Mouse (Mus musculus) layer of hippocampus, adult 9-11 months (tissue): ENCODE data around the gene Gfpt1.
"Not testable (repeated sequence)": the region's sequence is repeated elsewhere in the genome, so short reads cannot be mapped to it uniquely, and the experiment has no call there.

Experiments
- DNase-seq: peaks from one replicate; pipeline ENCODE4 v3.0.0; 2022

Gfpt1 gene

GRCm38 (mm10) chr6:87043131-87043516 is 478 bp downstream of the Gfpt1 start:
- no peak for DNase-seq

DNA sequence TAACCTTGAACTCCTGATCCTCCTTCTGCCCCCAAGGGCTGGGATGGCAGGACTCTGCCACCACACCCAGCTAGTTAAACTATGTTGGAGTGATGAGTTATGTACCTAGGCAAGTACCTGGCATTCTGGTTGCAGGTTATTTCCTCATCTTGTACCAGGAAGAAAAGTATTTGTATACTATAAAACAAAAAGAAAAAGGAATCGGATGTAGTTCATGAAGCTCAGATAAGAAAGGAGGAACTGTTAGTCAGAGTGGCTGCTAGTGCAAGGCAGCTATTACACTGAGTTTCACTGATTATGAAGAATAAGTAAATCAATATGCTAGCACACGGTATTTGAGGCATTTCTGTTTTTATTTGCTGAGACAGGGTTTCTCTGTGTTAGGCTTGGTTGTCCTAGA is 2.2 kb downstream of the Gfpt1 start:
- DNase-seq: no peak

GRCm38 (mm10) chr6:87045507-87045906 is 2.9 kb downstream of the Gfpt1 start:
- no peak for DNase-seq

DNA sequence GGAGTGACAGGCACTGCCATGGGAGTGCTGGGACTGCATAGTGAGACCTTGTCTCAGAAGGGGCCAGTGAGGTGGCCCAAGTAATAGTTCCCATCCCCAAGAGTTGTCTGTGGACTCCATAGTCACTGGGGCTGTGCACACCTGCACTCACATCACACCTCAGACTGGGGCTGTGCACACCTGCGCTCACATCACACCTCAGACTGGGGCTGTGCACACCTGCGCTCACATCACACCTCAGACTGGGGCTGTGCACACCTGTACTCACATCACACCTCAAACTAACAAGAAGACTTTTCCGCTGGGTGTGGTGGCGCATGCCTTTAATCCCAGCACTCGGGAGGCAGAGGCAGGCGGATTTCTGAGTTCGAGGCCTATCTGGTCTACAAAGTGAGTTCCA is 6.1 kb downstream of the Gfpt1 start:
- DNase-seq: not testable (repeated sequence)

DNA sequence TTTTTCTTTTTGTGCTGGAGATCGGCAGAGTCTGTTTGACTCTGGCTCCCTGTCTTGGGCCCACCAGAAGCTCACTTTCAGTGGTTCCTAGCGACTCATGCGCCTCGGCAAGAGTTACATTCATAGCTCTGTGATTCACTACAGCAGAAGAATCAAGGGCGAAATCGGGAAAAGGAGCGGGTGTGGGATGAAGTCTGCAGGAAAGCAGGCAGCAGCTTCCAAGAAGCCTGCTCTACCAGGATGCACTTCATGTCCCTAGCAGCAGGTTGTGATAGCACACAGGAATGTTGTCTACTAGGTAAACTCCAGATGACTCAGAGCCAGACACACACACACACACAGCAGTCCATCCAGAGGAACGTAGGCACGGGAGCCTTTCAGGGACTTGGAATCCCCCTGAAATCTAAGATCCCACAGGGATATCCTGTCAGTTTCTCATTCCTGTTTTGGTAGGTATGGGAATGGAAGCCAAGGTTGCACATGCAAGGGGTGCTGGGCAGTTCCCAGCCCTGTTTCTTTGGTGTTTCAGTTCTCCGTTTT is 9.3 kb downstream of the Gfpt1 start:
- no peak for DNase-seq

DNA sequence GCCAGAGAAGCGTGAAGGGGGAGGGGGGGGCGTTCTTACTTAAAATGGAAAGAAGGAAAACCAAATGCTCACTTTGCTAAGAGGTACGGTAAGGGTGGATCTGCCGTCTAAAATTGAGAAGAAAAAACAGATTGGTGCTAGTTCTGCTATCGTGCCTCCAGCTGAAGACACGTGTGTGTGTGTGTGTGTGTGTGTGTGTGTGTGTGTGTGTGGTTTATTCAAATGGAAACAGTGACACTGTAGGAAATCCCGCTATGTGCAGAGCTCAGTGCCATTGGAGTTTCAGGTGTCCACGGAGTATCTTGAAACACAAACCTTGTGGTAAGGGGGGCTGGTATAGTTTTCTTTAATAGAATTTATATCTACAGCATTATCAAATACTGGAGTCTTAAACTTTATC is 11.5 kb downstream of the Gfpt1 start:
- DNase-seq: no peak

GRCm38 (mm10) chr6:87059754-87060153 is 17.1 kb downstream of the Gfpt1 start:
- no peak for DNase-seq

- DNase-seq: no peak
Measured at GRCm38 (mm10) chr6:87063586-87063985, 20.9 kb downstream of the Gfpt1 start.

- DNase-seq: no peak
Measured at GRCm38 (mm10) chr6:87068209-87068608, 25.6 kb downstream of the Gfpt1 start.

- DNase-seq: no peak
Measured at GRCm38 (mm10) chr6:87069195-87069900, 26.7 kb downstream of the Gfpt1 start.

- DNase-seq: no peak
Measured at GRCm38 (mm10) chr6:87070641-87071040, 28.0 kb downstream of the Gfpt1 start.

- DNase-seq: no peak
Measured at GRCm38 (mm10) chr6:87072759-87073158, 30.1 kb downstream of the Gfpt1 start.

- DNase-seq: no peak
Measured at GRCm38 (mm10) chr6:87075092-87075685, 32.5 kb downstream of the Gfpt1 start.

- DNase-seq: no peak
Measured at GRCm38 (mm10) chr6:87079457-87079856, 36.8 kb downstream of the Gfpt1 start.

- no peak for DNase-seq
Measured at GRCm38 (mm10) chr6:87085026-87085425, 42.4 kb downstream of the Gfpt1 start.

DNA sequence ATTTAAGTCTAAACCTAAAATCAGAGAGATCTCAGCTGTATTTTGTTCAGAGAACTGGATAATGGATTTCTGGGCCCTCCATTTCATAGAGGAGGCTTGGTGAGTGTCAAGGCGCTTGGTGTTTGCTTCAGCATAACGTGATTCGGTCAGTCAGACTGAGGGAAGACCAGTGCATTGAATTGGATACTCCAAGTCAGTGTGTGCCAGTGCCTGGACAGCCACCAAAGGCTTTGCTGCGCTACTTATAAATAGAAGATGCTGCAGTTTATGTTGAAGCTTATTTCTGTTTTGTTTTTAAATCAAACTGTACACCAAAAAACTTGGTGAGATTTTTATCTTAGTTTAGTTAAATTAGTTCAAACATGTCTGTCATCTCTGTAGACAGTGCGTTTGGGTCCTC is 45.7 kb downstream of the Gfpt1 start:
- no peak for DNase-seq

GRCm38 (mm10) chr6:87090877-87091276 is 48.2 kb downstream of the Gfpt1 start:
- no peak for DNase-seq

- no peak for DNase-seq
Measured at GRCm38 (mm10) chr6:87092476-87092875, 49.8 kb downstream of the Gfpt1 start.

- not testable (repeated sequence) for DNase-seq
Measured at GRCm38 (mm10) chr6:87093631-87094030, 51.0 kb downstream of the Gfpt1 start.

DNA sequence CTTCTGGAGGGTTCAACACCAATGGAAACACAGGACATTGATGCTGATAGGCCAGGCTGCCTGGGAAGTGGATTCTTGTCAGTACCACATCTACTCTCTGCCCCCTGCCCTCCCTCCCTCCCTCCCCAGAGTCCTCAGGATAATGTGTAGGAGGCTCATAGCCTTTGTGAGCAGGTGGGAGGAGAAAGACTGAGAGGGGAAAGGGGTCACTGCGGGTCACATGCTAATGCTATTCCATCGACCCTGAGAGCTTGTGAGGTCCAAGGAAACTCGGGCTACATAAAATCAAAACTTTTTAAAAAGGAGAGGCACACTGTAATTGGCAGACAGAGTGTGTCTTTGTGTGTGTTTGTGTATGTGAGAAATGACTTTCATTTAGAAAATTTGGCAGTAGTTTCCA is 56.6 kb downstream of the Gfpt1 start:
- no peak for DNase-seq

- DNase-seq: no peak
Measured at GRCm38 (mm10) chr6:87099671-87100296, 57.1 kb downstream of the Gfpt1 start.

DNA sequence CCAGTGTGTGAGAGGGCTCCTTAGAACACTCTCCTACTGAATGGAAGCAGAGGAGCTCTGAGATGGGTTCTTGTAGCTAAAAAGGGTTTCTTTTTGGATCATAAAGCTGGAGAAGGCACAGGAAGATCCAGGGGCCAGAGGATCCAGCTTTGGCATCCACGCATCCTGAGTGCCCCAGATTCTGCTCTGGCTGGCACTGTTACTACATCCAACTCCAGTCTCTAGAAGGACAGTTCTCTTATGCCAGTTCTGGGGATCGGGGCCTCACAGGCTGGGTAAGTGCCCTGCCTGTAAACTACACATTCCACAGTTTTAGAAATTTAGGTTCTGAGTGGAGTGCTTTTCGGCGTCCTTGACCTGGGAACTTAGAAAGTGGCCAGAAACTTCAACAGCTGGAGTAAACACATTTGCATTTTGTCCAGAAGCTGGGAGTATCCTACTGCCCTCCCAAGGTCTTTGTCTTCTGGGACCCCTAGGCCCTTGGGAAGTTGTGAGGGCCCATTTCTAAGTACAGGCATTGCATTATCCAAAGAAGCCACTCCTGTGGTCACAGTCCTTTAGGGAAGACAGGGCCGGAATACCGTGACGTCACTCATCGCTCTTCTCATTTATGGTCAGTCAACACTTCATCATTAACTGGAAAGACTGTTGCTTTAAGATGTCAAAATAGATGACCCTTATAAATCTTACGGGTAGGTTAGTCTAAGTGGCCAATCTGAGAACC is 57.8 kb downstream of the Gfpt1 start:
- DNase-seq: no peak

DNA sequence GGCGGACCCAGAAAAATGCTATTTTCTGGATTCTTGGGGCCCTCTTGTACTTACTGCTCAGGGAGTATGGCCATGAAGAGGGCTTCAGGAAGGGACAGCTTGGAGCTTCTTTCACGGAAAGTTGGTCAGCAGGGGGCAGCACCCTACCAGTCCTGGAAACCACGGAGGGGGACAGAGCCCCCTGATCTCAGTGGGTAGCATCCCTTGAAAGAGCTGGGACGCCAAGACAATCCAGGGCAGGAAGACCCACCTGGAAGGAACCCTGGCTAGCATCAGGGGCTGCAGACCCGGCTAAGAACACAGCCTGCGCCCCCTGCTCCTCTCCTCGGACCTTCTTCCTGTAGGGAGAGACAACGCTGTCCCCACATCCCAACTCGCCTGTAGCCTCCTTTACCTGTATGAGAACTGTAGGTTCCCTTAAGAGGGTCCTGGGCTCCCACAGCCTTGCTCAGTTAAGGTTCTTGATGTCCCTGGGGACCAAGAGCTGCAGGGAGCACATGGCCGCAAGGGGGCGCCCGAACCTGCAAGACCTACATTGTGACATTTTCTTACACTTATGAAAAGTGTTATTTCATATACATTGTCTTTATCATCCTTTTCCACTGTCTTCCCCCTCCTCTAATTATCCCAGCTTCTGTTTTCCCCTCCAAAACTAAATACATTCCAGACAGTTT is 58.8 kb downstream of the Gfpt1 start:
- peak; percentile 88 for DNase-seq
